Mouse (Mus musculus) cortical plate, adult 2 months (tissue): ENCODE measurements around the gene Pkm.

Experiments used
- CTCF ChIP-seq: fragments of 200-500 bp; IDR thresholded peaks from 2 replicates; pipeline ENCODE4 v1.5.1; 2011; ENCODE audit warnings: mild to moderate bottlenecking, control low read depth, low read length; ENCODE audit not compliant: insufficient read depth; ENCODE audit errors: extremely low read depth
- POLR2A ChIP-seq: fragments of 200-500 bp; IDR thresholded peaks from 2 replicates; pipeline ENCODE4 v1.6.1; 2011; ENCODE audit warnings: mild to moderate bottlenecking, low read length, control low read depth; ENCODE audit not compliant: insufficient read depth; ENCODE audit errors: extremely low read depth

GRCm38 (mm10) chr9:59656635-59657617 is 758 bp downstream of the Pkm start:
- TF ChIP-seq CTCF (0 out of 2 replicates have a peak, but pooled peaks have one; percentile 16), POLR2A (peak; percentile 46; the same call in 1 of the 2 replicates)
